Mouse (Mus musculus) liver, embryonic 11.5 days (tissue): ENCODE results near the gene Adm2. TPM values are rescaled to one million over a fixed set of nuclear protein-coding genes. Genes with fewer than 3 reads are reported as not detected.
A peak's percentile ranks its signal among the peaks of the same experiment; 100 is the strongest.

Experiments used
- ATAC-seq: fragments of 200-750 bp; cut with Nextera tagmentation; replicated peaks from 2 replicates; pipeline ENCODE4 v1.8.0; 2017; ENCODE audit warnings: moderate number of reproducible peaks, mild to moderate bottlenecking, moderate TSS enrichment, moderate library complexity; ENCODE audit not compliant: low FRiP score
- DNase-seq: peaks from one replicate; pipeline ENCODE4 v3.0.0-alpha.2; 2017; ENCODE audit warnings: low spot score
- H3K27ac ChIP-seq: fragments of 300-500 bp; sonication (generic); 2 replicates; pipeline ENCODE4 v1.5.1; 2014; ENCODE audit warnings: mild to moderate bottlenecking, low read depth, low read length, control low read depth
- H3K27me3 ChIP-seq: fragments of 300-500 bp; sonication (generic); replicated peaks from 2 replicates; pipeline ENCODE4 v1.6.1; 2014; ENCODE audit warnings: low read length, mixed read lengths; ENCODE audit not compliant: control insufficient read depth, insufficient read depth
- H3K36me3 ChIP-seq: fragments of 300-500 bp; sonication (generic); 2 replicates; pipeline ENCODE4 v1.6.1; 2014; ENCODE audit warnings: mild to moderate bottlenecking, low read length, moderate library complexity, mixed read lengths; ENCODE audit not compliant: control insufficient read depth, insufficient read depth
- H3K4me1 ChIP-seq: fragments of 300-500 bp; sonication (generic); replicated peaks from 2 replicates; pipeline ENCODE4 v1.6.1; 2014; ENCODE audit warnings: low read length, mixed read lengths; ENCODE audit not compliant: control insufficient read depth, insufficient read depth
- H3K4me2 ChIP-seq: fragments of 300-500 bp; sonication (generic); 2 replicates; pipeline ENCODE4 v1.6.1; 2014; ENCODE audit warnings: mild to moderate bottlenecking, control low read depth, moderate library complexity
- H3K4me3 ChIP-seq: fragments of 300-500 bp; sonication (generic); 2 replicates; pipeline ENCODE4 v1.5.1; 2014; ENCODE audit warnings: low read depth, low read length, control low read depth
- H3K9ac ChIP-seq: fragments of 300-500 bp; sonication (generic); 2 replicates; pipeline ENCODE4 v1.6.1; 2014; ENCODE audit warnings: low read depth, low read length, control low read depth
- H3K9me3 ChIP-seq: fragments of 300-500 bp; sonication (generic); 2 replicates; pipeline ENCODE4 v1.6.1; 2016; ENCODE audit warnings: low read length, inconsistent platforms, mixed read lengths; ENCODE audit not compliant: control insufficient read depth
- WGBS: fragments of 180-500 bp; shearing (Covaris S2); extraction: QIAGEN DNeasy Blood & Tissue Kit; methylation state at CpG from one replicate; pipeline ENCODE4 v1.1.7; 2014; 5-methylcytosine and 5-hydroxymethylcytosine counted together
- polyA plus RNA-seq: library from polyadenylated mRNA; unstranded; fragments of >200 nt; fragmentation: Nextera tagmentation; extraction: Ambion mirVana; gene quantifications from 2 replicates; pipeline ENCODE4 v1.2.1, GENCODE M21; 2014

The Adm2 gene
- polyA plus RNA-seq, 1 experiment from 2014 or later = 7.0 TPM

DNA sequence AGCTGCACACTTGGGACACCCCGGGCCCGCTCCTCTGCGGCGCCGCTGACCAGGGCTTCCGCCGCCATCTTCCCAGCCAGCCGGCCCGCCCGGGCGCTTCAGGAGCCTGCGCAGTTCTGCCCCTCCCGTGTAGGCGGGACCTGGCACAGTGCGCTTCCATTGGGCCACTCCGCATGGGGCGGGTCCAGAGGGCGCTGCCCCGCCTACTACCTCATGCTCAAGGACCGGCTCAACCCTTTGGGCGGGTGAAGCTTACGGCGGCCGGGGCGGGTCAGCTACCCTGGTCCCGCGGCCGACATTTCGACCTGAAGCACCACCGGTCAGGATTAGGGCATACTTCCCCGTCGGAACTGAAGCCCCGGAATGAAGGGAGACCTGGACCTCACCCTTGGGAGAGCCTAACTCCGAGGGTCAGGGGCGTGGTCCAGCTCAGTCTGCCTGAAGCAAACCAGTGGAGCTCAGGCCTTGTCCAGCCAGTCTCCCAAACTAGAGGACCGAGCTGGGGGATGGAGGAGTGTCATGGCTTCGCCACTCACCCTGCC, 7.3 kb upstream of the Adm2 start, which contains the start of gene Sbf1:
Sbf1 (minus strand) TSS at position 122 of the 542 bp plus-strand sequence.
- Histone ChIP-seq H3K9ac (peak within 1 kb of the TSS; percentile 85), H3K4me2 (peak within 1 kb of the TSS; percentile 88), H3K36me3 (no peaks in the 10 kb centered on the region), H3K27me3 (no peaks in the 10 kb centered on the region), H3K4me1 (peaks cover 17% of the 10 kb centered on the region), H3K4me3 (peak within 1 kb of the TSS; percentile 98), H3K27ac (peak within 1 kb of the TSS; percentile 45), H3K9me3 (no peaks in the 10 kb centered on the region)
- DNase-seq (peak; percentile 96), ATAC-seq (peak; percentile 99)
- WGBS = 1% methylated on average over 37 of the region's 37 CpGs

DNA sequence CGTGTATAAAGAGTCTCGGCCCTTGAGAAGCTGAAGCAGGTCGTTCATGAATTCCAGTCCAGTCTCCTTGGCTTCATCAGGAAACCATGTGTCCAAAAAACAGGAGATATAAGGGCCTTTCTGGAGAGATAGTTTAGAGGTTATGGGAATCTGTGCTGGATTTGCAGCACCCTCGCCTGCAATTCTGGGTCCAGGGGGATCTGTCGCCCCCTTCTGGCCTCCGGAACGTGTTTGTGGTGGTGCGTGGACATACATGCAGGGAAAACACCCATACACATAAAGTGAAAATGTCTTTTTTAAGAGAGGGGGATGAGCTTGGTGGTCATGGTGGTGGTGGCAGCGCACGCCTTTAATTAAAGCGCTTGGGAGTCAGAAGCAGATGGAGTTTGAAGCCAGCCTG, 6.4 kb upstream of the Adm2 start:
- H3K4me3 ChIP-seq = no peak overlapping the region
- peaks cover 19% of the 10 kb centered on the region for H3K4me1 ChIP-seq
- no peaks in the 10 kb centered on the region for H3K36me3 ChIP-seq
- H3K27me3 ChIP-seq = no peaks in the 10 kb centered on the region
- peak overlapping the region; percentile 88 for H3K4me2 ChIP-seq
- H3K27ac ChIP-seq = no peak overlapping the region
- WGBS = 67% methylated on average over 11 of the region's 11 CpGs
- H3K9ac ChIP-seq = no peak overlapping the region
- DNase-seq (no peak), ATAC-seq (no peak)
- no peaks in the 10 kb centered on the region for H3K9me3 ChIP-seq

DNA sequence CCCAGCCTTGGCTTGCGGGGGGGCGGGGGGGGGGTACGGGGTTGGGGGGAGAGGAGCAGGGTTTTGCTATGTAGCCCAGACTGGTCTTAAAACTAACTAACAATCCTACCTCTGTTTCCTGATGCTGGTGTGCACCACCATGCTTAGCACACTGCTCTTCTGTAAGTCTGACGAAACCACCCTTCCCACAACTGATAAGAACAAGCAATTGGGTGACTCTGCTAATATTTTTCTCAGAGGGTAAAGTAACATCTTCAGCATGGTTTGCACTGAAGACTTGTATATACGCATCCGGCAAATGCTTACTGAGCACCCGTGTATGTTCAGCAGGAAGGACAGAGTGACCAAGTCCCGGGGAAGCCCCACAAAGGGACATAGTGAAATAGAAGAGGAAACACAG, 1.3 kb upstream of the Adm2 start:
- no peak overlapping the region for H3K4me3 ChIP-seq
- ATAC-seq (peak; percentile 53), DNase-seq (no peak)
- no peak overlapping the region for H3K27ac ChIP-seq
- no peak overlapping the region for H3K9ac ChIP-seq
- peaks cover 12% of the 10 kb centered on the region; the same call in 1 of the 2 replicates for H3K27me3 ChIP-seq
- H3K9me3 ChIP-seq = no peaks in the 10 kb centered on the region
- peak overlapping the region; percentile 38 for H3K4me2 ChIP-seq
- no peaks in the 10 kb centered on the region for H3K36me3 ChIP-seq
- 53% methylated on average over 8 of the region's 8 CpGs for WGBS
- H3K4me1 ChIP-seq = peaks cover 7% of the 10 kb centered on the region

DNA sequence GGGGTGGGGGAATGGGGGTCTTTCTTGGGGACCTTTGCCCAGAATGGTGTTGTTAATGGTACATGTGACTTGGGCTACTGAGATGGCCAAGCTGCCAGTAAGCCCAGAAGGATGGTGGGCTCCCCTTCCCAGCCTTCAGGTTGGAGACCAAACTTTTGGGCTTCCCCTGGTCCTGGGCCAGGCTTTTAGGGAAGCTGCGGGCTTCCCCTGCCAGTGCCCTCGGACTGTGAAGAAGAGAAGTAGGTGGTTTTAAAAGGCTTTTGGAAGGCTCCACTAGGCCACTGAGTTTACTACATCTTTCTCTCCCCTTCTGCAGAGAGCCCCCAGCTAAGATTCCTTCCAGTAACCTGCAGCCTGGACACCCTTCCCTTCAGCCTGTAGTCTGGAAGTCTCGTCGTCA, 1.1 kb downstream of the Adm2 start:
- peak overlapping the region; percentile 53 for H3K4me3 ChIP-seq
- peaks cover 7% of the 10 kb centered on the region for H3K4me1 ChIP-seq
- no peaks in the 10 kb centered on the region for H3K9me3 ChIP-seq
- H3K9ac ChIP-seq = peak overlapping the region; percentile 71; the same call in 1 of the 2 replicates
- H3K4me2 ChIP-seq = peak overlapping the region; percentile 68
- ATAC-seq (no peak), DNase-seq (no peak)
- peaks cover 12% of the 10 kb centered on the region; the same call in 1 of the 2 replicates for H3K27me3 ChIP-seq
- WGBS = 73% methylated on average over 4 of the region's 4 CpGs
- no peaks in the 10 kb centered on the region for H3K36me3 ChIP-seq
- no peak overlapping the region for H3K27ac ChIP-seq

DNA sequence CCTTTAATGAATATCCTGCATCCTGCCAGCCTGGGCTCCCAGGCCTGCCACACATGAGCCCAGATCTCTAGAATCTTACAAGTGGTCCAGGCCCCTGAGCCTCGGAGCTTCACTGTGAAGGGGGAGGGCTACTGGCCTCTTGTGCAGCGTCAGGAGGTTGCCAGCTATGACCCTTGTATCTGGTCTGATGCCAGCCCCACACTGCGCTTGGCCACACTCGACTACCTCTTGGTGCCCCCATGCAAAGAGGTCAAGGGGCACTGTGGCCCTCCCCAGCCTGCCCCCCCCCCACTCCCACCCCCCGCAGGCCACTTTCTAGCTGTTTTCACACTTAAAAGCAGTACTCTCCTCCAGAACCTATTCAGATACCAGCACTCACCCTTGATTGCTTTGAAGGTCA, 3.9 kb downstream of the Adm2 start:
- H3K4me2 ChIP-seq = no peak overlapping the region
- H3K4me3 ChIP-seq = no peak overlapping the region
- DNase-seq (no peak), ATAC-seq (no peak)
- H3K9me3 ChIP-seq = no peaks in the 10 kb centered on the region
- no peaks in the 10 kb centered on the region for H3K36me3 ChIP-seq
- H3K4me1 ChIP-seq = peaks cover 4% of the 10 kb centered on the region; the same call in 1 of the 2 replicates
- no peak overlapping the region for H3K27ac ChIP-seq
- no peak overlapping the region for H3K9ac ChIP-seq
- 66% methylated on average over 5 of the region's 5 CpGs for WGBS
- H3K27me3 ChIP-seq = peaks cover 12% of the 10 kb centered on the region; the same call in 1 of the 2 replicates

DNA sequence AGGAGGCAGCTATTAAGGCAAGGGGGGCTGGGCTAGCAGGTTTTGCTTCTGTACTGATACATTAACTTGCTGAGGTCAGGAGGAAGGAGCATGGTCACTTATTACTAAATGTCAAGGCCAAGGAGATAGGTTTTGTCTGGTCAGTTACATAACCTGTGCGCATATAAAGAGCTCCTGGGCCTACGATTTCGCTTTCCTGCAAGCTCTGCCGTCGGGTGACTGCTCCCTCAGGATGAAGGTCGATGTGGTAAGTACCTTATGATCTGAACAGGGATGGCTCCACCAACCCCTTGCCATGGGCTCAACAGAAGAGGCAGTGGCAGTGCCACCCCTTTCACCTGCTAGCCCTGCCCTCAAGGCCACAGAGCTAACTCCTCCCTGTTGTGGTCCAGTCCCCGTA, 11.8 kb downstream of the Adm2 start, which contains the start of gene Miox:
Miox (plus strand) TSS at position 128 of the 400 bp plus-strand sequence.
- H3K4me1 ChIP-seq = no peaks in the 10 kb centered on the region
- H3K9me3 ChIP-seq = no peaks in the 10 kb centered on the region
- no peaks in the 10 kb centered on the region for H3K36me3 ChIP-seq
- WGBS = 88% methylated on average over 7 of the region's 7 CpGs
- H3K27ac ChIP-seq = no peak within 1 kb of the TSS
- no peaks in the 10 kb centered on the region for H3K27me3 ChIP-seq
- no peak within 1 kb of the TSS for H3K9ac ChIP-seq
- H3K4me2 ChIP-seq = no peak within 1 kb of the TSS
- H3K4me3 ChIP-seq = no peak within 1 kb of the TSS
- ATAC-seq (no peak), DNase-seq (no peak)

DNA sequence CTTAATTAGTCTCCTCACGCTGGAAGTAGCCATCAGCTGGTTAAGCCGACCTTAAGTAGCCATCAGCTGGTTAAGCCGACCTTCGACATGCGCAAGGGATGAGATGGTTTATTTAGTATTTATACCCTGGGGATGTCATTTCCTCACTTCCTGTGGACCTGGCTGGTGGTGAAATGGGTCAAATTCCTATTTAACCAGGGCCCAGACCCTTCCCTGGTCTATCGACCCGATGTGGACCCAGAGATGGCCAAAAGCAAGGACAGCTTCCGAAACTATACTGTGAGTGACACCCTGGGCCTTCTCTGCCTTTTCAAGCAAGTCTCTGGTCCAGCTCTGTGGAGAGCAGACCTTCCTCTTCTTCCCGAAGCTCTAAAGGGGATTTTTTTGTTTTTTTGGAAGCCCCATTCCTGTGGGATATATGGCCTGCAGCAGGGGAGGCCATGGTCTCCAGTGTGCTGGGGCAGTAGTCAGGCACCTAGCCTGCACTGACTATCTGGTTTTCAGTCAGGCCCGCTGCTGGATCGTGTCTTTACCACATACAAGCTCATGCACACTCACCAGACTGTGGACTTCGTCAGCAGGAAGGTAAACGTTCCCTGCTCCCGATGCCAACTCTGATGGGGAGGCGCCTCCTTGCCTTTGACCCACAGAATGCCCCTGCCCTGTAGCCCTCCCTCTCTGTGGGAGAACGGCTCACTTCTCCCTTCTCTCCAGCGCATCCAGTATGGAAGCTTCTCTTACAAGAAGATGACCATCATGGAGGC, 12.4 kb downstream of the Adm2 start:
- Histone ChIP-seq H3K4me1 (no peaks in the 10 kb centered on the region), H3K4me3 (no peak overlapping the region), H3K27ac (no peak overlapping the region), H3K4me2 (no peak overlapping the region), H3K36me3 (no peaks in the 10 kb centered on the region), H3K9ac (no peak overlapping the region), H3K9me3 (no peaks in the 10 kb centered on the region), H3K27me3 (no peaks in the 10 kb centered on the region)
- DNase-seq = no peak
- WGBS = 81% methylated on average over 17 of the region's 17 CpGs
- no peak for ATAC-seq

DNA sequence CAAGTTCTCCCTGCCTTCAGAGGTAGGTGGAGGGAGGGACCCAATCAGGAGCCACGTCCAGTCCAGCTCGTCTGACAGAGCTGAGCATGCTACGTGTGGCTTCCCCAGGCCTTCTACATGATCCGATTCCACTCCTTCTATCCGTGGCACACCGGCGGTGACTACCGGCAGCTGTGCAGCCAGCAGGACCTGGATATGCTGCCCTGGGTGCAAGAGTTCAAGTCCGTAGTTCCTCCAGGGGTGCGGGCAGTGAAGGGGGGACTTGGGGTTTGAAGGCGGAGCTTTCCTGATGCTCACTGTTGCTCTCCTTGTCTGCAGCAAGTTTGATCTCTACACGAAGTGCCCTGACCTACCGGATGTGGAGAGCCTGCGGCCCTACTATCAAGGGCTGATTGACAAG, 13.9 kb downstream of the Adm2 start:
- no peak for DNase-seq
- 74% methylated on average over 14 of the region's 14 CpGs for whole genome bisulfite sequencing
- Histone ChIP-seq H3K9me3 (no peaks in the 10 kb centered on the region), H3K9ac (no peak overlapping the region), H3K36me3 (no peaks in the 10 kb centered on the region), H3K4me2 (no peak overlapping the region), H3K27me3 (no peaks in the 10 kb centered on the region), H3K4me3 (no peak overlapping the region), H3K4me1 (no peaks in the 10 kb centered on the region), H3K27ac (no peak overlapping the region)
- ATAC-seq = 0 out of 2 replicates have a peak, but pooled peaks have one; percentile 20

DNA sequence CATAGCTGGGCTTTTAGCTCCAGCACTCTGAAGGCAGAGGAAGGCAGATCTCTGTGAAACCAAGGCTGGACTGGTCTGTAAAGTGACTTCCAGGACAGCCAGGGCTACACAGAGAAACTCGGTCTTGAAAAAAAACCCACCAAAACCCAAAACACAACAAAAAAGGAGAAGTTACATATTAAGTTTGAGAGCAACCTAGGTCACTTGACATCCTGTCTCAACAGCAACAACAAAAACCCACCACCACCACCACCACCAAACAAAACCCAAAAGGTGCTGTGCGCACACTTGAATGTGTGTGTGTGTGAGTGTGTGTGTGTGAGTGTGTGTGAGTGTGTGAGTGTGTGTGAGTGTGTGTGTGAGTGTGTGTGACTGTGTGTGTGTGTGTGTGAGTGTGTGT, 17.2 kb downstream of the Adm2 start:
- Histone ChIP-seq H3K9me3 (no peaks in the 10 kb centered on the region), H3K4me1 (no peaks in the 10 kb centered on the region), H3K27me3 (no peaks in the 10 kb centered on the region), H3K4me3 (no peak overlapping the region), H3K9ac (no peak overlapping the region), H3K36me3 (no peaks in the 10 kb centered on the region), H3K4me2 (no peak overlapping the region), H3K27ac (no peak overlapping the region)
- ATAC-seq (no peak), DNase-seq (no peak)
- 65% methylated on average over 2 of the region's 2 CpGs for WGBS
